Mouse (Mus musculus) CH12.LX (cell line): ENCODE data around the gene Hyou1. TPM values are rescaled to one million over a fixed set of nuclear protein-coding genes. Genes with fewer than 3 reads are reported as not detected.
A peak's percentile ranks its signal among the peaks of the same experiment; 100 is the strongest.

Experiments used
- DNase-seq: peaks from one replicate; pipeline ENCODE4 v3.0.0-alpha.2; 2013; ENCODE audit errors: extremely low read depth
- H3K27ac ChIP-seq: 2 replicates; pipeline ENCODE4 v1.5.1; 2012; ENCODE audit warnings: low read depth, mild to moderate bottlenecking, control low read depth, moderate library complexity; ENCODE audit not compliant: insufficient read depth
- H3K27me3 ChIP-seq: replicated peaks from 2 replicates; pipeline ENCODE3; 2012; ENCODE audit warnings: inconsistent platforms
- H3K36me3 ChIP-seq, 2 experiments: replicated peaks in 1 of 2; 2 replicates each; pipeline versions ENCODE3 to v1.6.1; 2012; ENCODE audit warnings: inconsistent platforms in 1 of 2, low read length in 1 of 2, mild to moderate bottlenecking in 1 of 2, mixed read lengths in 1 of 2, moderate library complexity in 1 of 2; ENCODE audit not compliant: control insufficient read depth in 1 of 2, insufficient read depth in 1 of 2
- H3K4me1 ChIP-seq, 2 experiments: 2 replicates each; pipeline ENCODE4 v1.6.1; 2012; ENCODE audit warnings: inconsistent platforms in 1 of 2, moderate library complexity in 1 of 2; ENCODE audit not compliant: insufficient read depth in 2 of 2, control insufficient read depth in 1 of 2
- H3K4me2 ChIP-seq: 2 replicates; pipeline ENCODE4 v1.6.1; 2012; ENCODE audit warnings: low read depth, mild to moderate bottlenecking, control low read depth; ENCODE audit not compliant: poor library complexity, insufficient read depth, severe bottlenecking
- H3K4me3 ChIP-seq, 3 experiments: fragments of 150-350 bp in 1 of 3; sonication (generic) in 1 of 3; replicated peaks in 1 of 3; 2 replicates each; pipeline versions ENCODE3 to v1.5.1; 2011 to 2012; ENCODE audit warnings: low read depth in 2 of 3, low read length in 2 of 3, mild to moderate bottlenecking in 2 of 3, moderate library complexity in 2 of 3, control low read depth in 1 of 3, improper control_type of control experiment in 1 of 3, inconsistent platforms in 1 of 3, mixed read lengths in 1 of 3; ENCODE audit not compliant: poor library complexity in 1 of 3
- H3K79me2 ChIP-seq: replicated peaks from 2 replicates; pipeline ENCODE4 v1.6.1; 2012; ENCODE audit warnings: mild to moderate bottlenecking, moderate library complexity; ENCODE audit not compliant: control insufficient read depth, poor library complexity, insufficient read depth, severe bottlenecking; ENCODE audit errors: extremely low read depth
- H3K9ac ChIP-seq: 2 replicates; pipeline ENCODE4 v1.6.1; 2012; ENCODE audit warnings: low read depth, mild to moderate bottlenecking, control low read depth, moderate library complexity; ENCODE audit not compliant: insufficient read depth
- H3K9me3 ChIP-seq: replicated peaks from 2 replicates; pipeline ENCODE3; 2012; ENCODE audit warnings: low read length, inconsistent platforms, mixed read lengths
- CHD2 ChIP-seq: IDR thresholded peaks from 2 replicates; pipeline ENCODE4 v1.6.1; 2011; ENCODE audit warnings: low read length, improper control_type of control experiment
- ELF1 ChIP-seq: IDR thresholded peaks from 2 replicates; pipeline ENCODE4 v1.6.1; 2014; ENCODE audit warnings: low read depth, mild to moderate bottlenecking, inconsistent platforms, low read length, improper control_type of control experiment
- HCFC1 ChIP-seq: IDR thresholded peaks from 2 replicates; pipeline ENCODE4 v1.6.1; 2012; ENCODE audit warnings: low read depth, mild to moderate bottlenecking, inconsistent platforms, low read length, improper control_type of control experiment
- IRF4 ChIP-seq: IDR thresholded peaks from 2 replicates; pipeline ENCODE4 v1.6.1; 2014; ENCODE audit warnings: low read depth, mild to moderate bottlenecking, inconsistent platforms, low read length, improper control_type of control experiment
- KAT2A ChIP-seq: IDR thresholded peaks from 2 replicates; pipeline ENCODE4 v1.6.1; 2012; ENCODE audit warnings: low read length, improper control_type of control experiment, inconsistent platforms; ENCODE audit not compliant: insufficient replicate concordance
- MAX ChIP-seq: IDR thresholded peaks from 2 replicates; pipeline ENCODE4 v1.6.1; 2011; ENCODE audit warnings: low read length, improper control_type of control experiment
- MAZ ChIP-seq: IDR thresholded peaks from 2 replicates; pipeline ENCODE4 v1.6.1; 2012; ENCODE audit warnings: low read depth, mild to moderate bottlenecking, inconsistent platforms, low read length, improper control_type of control experiment, moderate library complexity
- MEF2A ChIP-seq: IDR thresholded peaks from 2 replicates; pipeline ENCODE4 v1.6.1; 2014; ENCODE audit warnings: low read depth, mild to moderate bottlenecking, inconsistent platforms, low read length, improper control_type of control experiment, borderline replicate concordance
- MYC ChIP-seq: IDR thresholded peaks from 2 replicates; pipeline ENCODE4 v1.6.1; 2011; ENCODE audit warnings: low read depth, mild to moderate bottlenecking, improper control_type of control experiment, low read length
- NELFE ChIP-seq: IDR thresholded peaks from 2 replicates; pipeline ENCODE4 v1.6.1; 2011; ENCODE audit warnings: low read depth, low read length, improper control_type of control experiment
- NRF1 ChIP-seq: IDR thresholded peaks from 2 replicates; pipeline ENCODE4 v1.6.1; 2014; ENCODE audit warnings: low read depth, mild to moderate bottlenecking, inconsistent platforms, low read length, improper control_type of control experiment, moderate library complexity
- POLR2A ChIP-seq: IDR thresholded peaks from 2 replicates; pipeline ENCODE4 v1.6.1; 2011; ENCODE audit warnings: low read depth, mild to moderate bottlenecking, improper control_type of control experiment, low read length
- POLR2AphosphoS2 ChIP-seq: IDR thresholded peaks from 2 replicates; pipeline ENCODE4 v1.6.1; 2011; ENCODE audit warnings: low read depth, low read length, improper control_type of control experiment
- RAD21 ChIP-seq: IDR thresholded peaks from 2 replicates; pipeline ENCODE4 v1.6.1; 2011; ENCODE audit warnings: low read depth, mild to moderate bottlenecking, low read length, improper control_type of control experiment, moderate library complexity
- RCOR1 ChIP-seq: conservative IDR thresholded peaks from 2 replicates; pipeline ENCODE4 v1.6.1; 2012; ENCODE audit warnings: low read depth, mild to moderate bottlenecking, inconsistent platforms, low read length, improper control_type of control experiment
- SMC3 ChIP-seq: IDR thresholded peaks from 2 replicates; pipeline ENCODE4 v1.6.1; 2011; ENCODE audit warnings: low read depth, low read length, improper control_type of control experiment
- TCF12 ChIP-seq: IDR thresholded peaks from 2 replicates; pipeline ENCODE4 v1.6.1; 2014; ENCODE audit warnings: low read depth, mild to moderate bottlenecking, inconsistent platforms, low read length, improper control_type of control experiment
- USF2 ChIP-seq: conservative IDR thresholded peaks from 2 replicates; pipeline ENCODE4 v1.6.1; 2011; ENCODE audit warnings: low read depth, low read length, improper control_type of control experiment
- ZC3H11A ChIP-seq: IDR thresholded peaks from 2 replicates; pipeline ENCODE4 v1.6.1; 2012; ENCODE audit warnings: low read depth, mild to moderate bottlenecking, inconsistent platforms, low read length, improper control_type of control experiment
- ZKSCAN1 ChIP-seq: IDR thresholded peaks from 2 replicates; pipeline ENCODE4 v1.6.1; 2012; ENCODE audit warnings: low read depth, inconsistent platforms, low read length, improper control_type of control experiment, borderline replicate concordance
- ZMIZ1 ChIP-seq: IDR thresholded peaks from 2 replicates; pipeline ENCODE4 v1.6.1; 2012; ENCODE audit warnings: low read depth, mild to moderate bottlenecking, inconsistent platforms, low read length, improper control_type of control experiment
- ZNF384 ChIP-seq: IDR thresholded peaks from 2 replicates; pipeline ENCODE4 v1.6.1; 2012; ENCODE audit warnings: low read depth, low read length, improper control_type of control experiment, inconsistent platforms
- dilution Hi-C: fragments of 300-500 bp; cut with MboI; formaldehyde crosslinking; loops from 2 replicates; pipeline ENCODE4 v1.14.3; 2020; ENCODE audit warnings: low sequenced_read_pairs; ENCODE audit not compliant: extremely low pct_unique_long_range_greater_than_20kb, extremely low pct_ligation_motif_present
- in situ Hi-C: fragments of 300-500 bp; cut with MboI; formaldehyde crosslinking; loops from 3 replicates; pipeline ENCODE4 v1.14.3; 2019; ENCODE audit warnings: low sequenced_read_pairs, low pct_ligation_motif_present, low pct_unique_long_range_greater_than_20kb, mixed read lengths
- polyA plus RNA-seq: library from polyadenylated mRNA; unstranded; fragments of >175 nt; gene quantifications from 2 replicates; pipeline ENCODE4 v1.2.1, GENCODE M21; 2012; ENCODE audit warnings: low read depth; ENCODE audit not compliant: insufficient read length
- total RNA-seq, 2 experiments: library from RNA; depleted of rRNA; stranded (reverse); fragments of 300-350 nt in 1 of 2; fragments of >200 nt in 1 of 2; gene quantifications; 2 replicates each; pipeline ENCODE4 v1.2.3; 2012 to 2014

Gene Hyou1
- total and polyA plus RNA-seq, 3 experiments = 32.6 to 89.9 (median 88.7) TPM

DNA sequence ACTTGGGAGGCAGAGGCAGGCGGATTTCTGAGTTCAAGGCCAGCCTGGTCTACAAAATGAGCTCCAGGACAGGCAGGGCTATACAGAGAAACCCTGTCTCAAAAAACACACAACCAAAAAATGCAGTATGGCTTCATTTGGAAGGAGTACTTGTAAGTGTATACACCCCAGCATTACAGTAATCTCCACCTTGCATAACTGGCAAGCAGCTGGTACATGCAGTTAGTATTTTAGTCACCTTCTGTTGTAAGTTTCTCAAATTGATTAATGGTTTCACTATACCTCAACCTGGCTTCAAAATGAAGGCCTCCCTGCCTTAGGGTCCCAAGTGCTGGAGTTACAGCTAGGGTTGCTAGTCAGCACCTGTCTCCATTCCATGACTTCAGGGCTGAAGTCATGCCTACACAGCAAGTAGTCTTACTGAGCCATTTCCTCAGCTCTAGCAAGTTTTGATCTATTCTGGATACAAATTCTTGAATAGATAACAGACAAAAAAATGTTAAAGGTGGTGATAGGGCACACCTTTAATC lies 32.4 kb downstream of the Hyou1 start:
- H3K4me1 ChIP-seq = peaks cover 5 to 39% of the 10 kb centered on the region in 2 experiments; a peak in 3 of 4 replicates
- H3K79me2 ChIP-seq = peaks cover 26% of the 10 kb centered on the region
- in situ Hi-C loops = no loop called here
- no peak overlapping the region for H3K9ac ChIP-seq
- H3K27ac ChIP-seq = no peak overlapping the region
- no peak for TF ChIP-seq RAD21
- no peak; the same call in 1 of the 2 replicates for TF ChIP-seq CHD2
- TF ChIP-seq SMC3 = no peak
- TF ChIP-seq IRF4 = 0 out of 2 replicates have a peak, but pooled peaks have one; percentile 13
- TF ChIP-seq POLR2A = 0 out of 2 replicates have a peak, but pooled peaks have one; percentile 11
- no peak for TF ChIP-seq MAZ
- 0 out of 2 replicates have a peak, but pooled peaks have one; percentile 22 for TF ChIP-seq ZMIZ1
- TF ChIP-seq NRF1 = no peak
- TF ChIP-seq USF2 = no peak
- TF ChIP-seq HCFC1 = no peak
- no peak for TF ChIP-seq ZC3H11A
- no peak for TF ChIP-seq MYC
- no peak for TF ChIP-seq ZNF384
- 0 out of 2 replicates have a peak, but pooled peaks have one; percentile 36 for TF ChIP-seq RCOR1
- peak; percentile 39 for TF ChIP-seq POLR2AphosphoS2
- TF ChIP-seq, all 38 proteins: peak for 5
- H3K4me2 ChIP-seq = no peak overlapping the region
- no peak for DNase-seq
- no peak overlapping the region for H3K4me3 ChIP-seq
- no peaks in the 10 kb centered on the region for H3K27me3 ChIP-seq
- H3K9me3 ChIP-seq = no peaks in the 10 kb centered on the region
- dilution Hi-C loops = no loop called here
- H3K36me3 ChIP-seq = peaks cover 57 to 77% of the 10 kb centered on the region in 2 experiments

DNA sequence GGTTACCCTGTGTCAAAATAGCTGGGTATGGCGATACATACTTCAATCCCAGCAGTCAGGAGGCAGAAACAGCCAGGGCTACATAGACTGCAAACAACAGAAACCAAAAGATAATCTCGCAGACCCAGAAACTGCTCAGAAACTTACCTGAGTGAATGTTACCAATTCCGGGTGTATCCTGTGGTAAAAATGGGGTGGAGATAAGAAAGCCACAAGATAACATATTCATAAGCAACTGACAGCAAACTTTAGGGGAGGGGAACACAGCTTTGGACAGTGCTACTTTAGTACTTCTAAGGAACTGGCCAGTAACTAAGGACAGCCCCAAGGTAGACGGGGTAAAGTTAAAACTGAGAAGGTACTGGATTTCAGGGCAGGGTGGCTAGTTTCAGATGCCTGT lies 33.0 kb downstream of the Hyou1 start:
- dilution Hi-C loops (no loop called here), in situ Hi-C loops (no loop called here)
- peaks cover 57 to 77% of the 10 kb centered on the region in 2 experiments for H3K36me3 ChIP-seq
- TF ChIP-seq NELFE (no peak; the same call in 1 of the 2 replicates), MAX (no peak), ZMIZ1 (peak; percentile 58), KAT2A (no peak), TCF12 (no peak), ELF1 (no peak), CHD2 (peak; percentile 62; the same call in 1 of the 2 replicates), RCOR1 (no peak), MEF2A (no peak), POLR2AphosphoS2 (peak; percentile 47), HCFC1 (no peak), ZKSCAN1 (no peak)
- H3K27me3 ChIP-seq = no peaks in the 10 kb centered on the region
- no peak overlapping the region for H3K27ac ChIP-seq
- H3K4me1 ChIP-seq = peaks cover 5 to 43% of the 10 kb centered on the region in 2 experiments; a peak in 3 of 4 replicates
- H3K9ac ChIP-seq = no peak overlapping the region
- no peak overlapping the region for H3K4me3 ChIP-seq
- DNase-seq = no peak
- H3K79me2 ChIP-seq = peaks cover 26% of the 10 kb centered on the region
- H3K4me2 ChIP-seq = no peak overlapping the region
- H3K9me3 ChIP-seq = no peaks in the 10 kb centered on the region
